Mouse (Mus musculus) thymus, adult 2 months (tissue): ENCODE data around the gene Sun1. TPM values are rescaled to one million over a fixed set of nuclear protein-coding genes. Genes with fewer than 3 reads are reported as not detected.

Experiments
- DNase-seq: peaks from one replicate; pipeline ENCODE4 v3.0.0; 2021
- H3K27ac ChIP-seq: fragments of 200-500 bp; 2 replicates; pipeline ENCODE4 v1.5.1; 2012; ENCODE audit warnings: low read length, control low read depth; ENCODE audit not compliant: control insufficient read depth, insufficient read depth
- H3K27me3 ChIP-seq: fragments of 200-500 bp; 2 replicates; pipeline ENCODE4 v1.6.1; 2012; ENCODE audit warnings: mild to moderate bottlenecking, low read length, moderate library complexity, mixed read lengths; ENCODE audit not compliant: control insufficient read depth, insufficient read depth
- H3K36me3 ChIP-seq: fragments of 200-500 bp; 2 replicates; pipeline ENCODE4 v1.6.1; 2012; ENCODE audit warnings: mild to moderate bottlenecking, low read length, moderate library complexity; ENCODE audit not compliant: control insufficient read depth, insufficient read depth
- H3K4me1 ChIP-seq: fragments of 200-500 bp; replicated peaks from 2 replicates; pipeline ENCODE4 v1.6.1; 2012; ENCODE audit warnings: low read length; ENCODE audit not compliant: control insufficient read depth, insufficient read depth
- H3K4me3 ChIP-seq: fragments of 200-500 bp; 2 replicates; pipeline ENCODE4 v1.5.1; 2012; ENCODE audit warnings: mild to moderate bottlenecking, low read length, control low read depth, moderate library complexity; ENCODE audit not compliant: control insufficient read depth, insufficient read depth
- CTCF ChIP-seq: fragments of 200-500 bp; IDR thresholded peaks from 2 replicates; pipeline ENCODE4 v1.5.1; 2012; ENCODE audit warnings: mild to moderate bottlenecking, control low read depth, low read length, moderate library complexity, borderline replicate concordance; ENCODE audit not compliant: control insufficient read depth, poor library complexity, insufficient read depth; ENCODE audit errors: extremely low read depth
- POLR2A ChIP-seq: fragments of 200-500 bp; IDR thresholded peaks from 2 replicates; pipeline ENCODE4 v1.6.1; 2012; ENCODE audit warnings: mild to moderate bottlenecking, low read length, control low read depth, moderate library complexity; ENCODE audit not compliant: control insufficient read depth, poor library complexity, insufficient read depth; ENCODE audit errors: extremely low read depth
- WGBS: fragments of 180-500 bp; shearing (Covaris S2); methylation state at CpG from one replicate; pipeline ENCODE4 v1.1.7; 2018; 5-methylcytosine and 5-hydroxymethylcytosine counted together
- polyA plus RNA-seq: library from polyadenylated mRNA; depleted of rRNA; stranded (reverse); fragments of >200 nt; gene quantifications from 2 replicates; pipeline ENCODE4 v1.2.3, GENCODE M21; 2012

The Sun1 gene
- polyA plus RNA-seq, 1 experiment = 36.3 TPM

- Histone ChIP-seq H3K4me3 (no peak overlapping the region), H3K27ac (no peak overlapping the region), H3K36me3 (no peaks in the 10 kb centered on the region), H3K4me1 (peaks cover 8% of the 10 kb centered on the region), H3K27me3 (no peaks in the 10 kb centered on the region)
- no peak for DNase-seq
- TF ChIP-seq CTCF = no peak
- no peak for TF ChIP-seq POLR2A
- 83% methylated on average over 14 of the region's 14 CpGs for WGBS
These were observed 85.9 kb downstream of the Sun1 start for GRCm38 (mm10) chr5:139286142-139286941.

GRCm38 (mm10) chr5:139287099-139287498 lies 86.7 kb downstream of the Sun1 start:
- no peaks in the 10 kb centered on the region for H3K27me3 ChIP-seq
- H3K4me1 ChIP-seq = peaks cover 8% of the 10 kb centered on the region
- DNase-seq = no peak
- H3K27ac ChIP-seq = no peak overlapping the region
- H3K36me3 ChIP-seq = no peaks in the 10 kb centered on the region
- TF ChIP-seq POLR2A (no peak), CTCF (no peak)
- no peak overlapping the region for H3K4me3 ChIP-seq
- WGBS = 44% methylated on average over 5 of the region's 5 CpGs

GRCm38 (mm10) chr5:139287787-139288186 lies 87.3 kb downstream of the Sun1 start:
- Histone ChIP-seq H3K4me3 (no peak overlapping the region), H3K27ac (no peak overlapping the region), H3K36me3 (no peaks in the 10 kb centered on the region), H3K4me1 (peaks cover 8% of the 10 kb centered on the region), H3K27me3 (no peaks in the 10 kb centered on the region)
- no peak for TF ChIP-seq CTCF
- no peak for TF ChIP-seq POLR2A
- no peak for DNase-seq
- 79% methylated on average over 4 of the region's 4 CpGs for WGBS

GRCm38 (mm10) chr5:139288591-139288990 lies 88.2 kb downstream of the Sun1 start:
- H3K4me3 ChIP-seq = no peak overlapping the region
- WGBS = 31% methylated on average over 4 of the region's 4 CpGs
- no peak overlapping the region for H3K27ac ChIP-seq
- H3K27me3 ChIP-seq = no peaks in the 10 kb centered on the region
- DNase-seq = no peak
- no peaks in the 10 kb centered on the region for H3K36me3 ChIP-seq
- no peak for TF ChIP-seq CTCF
- TF ChIP-seq POLR2A = no peak
- H3K4me1 ChIP-seq = peaks cover 8% of the 10 kb centered on the region

- TF ChIP-seq POLR2A (no peak), CTCF (no peak)
- Histone ChIP-seq H3K36me3 (no peaks in the 10 kb centered on the region), H3K27me3 (no peaks in the 10 kb centered on the region), H3K4me3 (no peak overlapping the region), H3K27ac (no peak overlapping the region), H3K4me1 (peaks cover 8% of the 10 kb centered on the region)
- DNase-seq = no peak
- WGBS = 86% methylated on average over 12 of the region's 12 CpGs
These were observed 90.2 kb downstream of the Sun1 start for GRCm38 (mm10) chr5:139290467-139291259.

- H3K36me3 ChIP-seq = no peaks in the 10 kb centered on the region
- TF ChIP-seq CTCF = no peak
- no peak for TF ChIP-seq POLR2A
These were observed 91.5 kb downstream of the Sun1 start for GRCm38 (mm10) chr5:139291811-139292560.

More at GRCm38 (mm10) chr5:139291811-139292560, 91.5 kb downstream of the Sun1 start:
- no peak overlapping the region for H3K4me3 ChIP-seq
- no peaks in the 10 kb centered on the region for H3K27me3 ChIP-seq
- peaks cover 8% of the 10 kb centered on the region for H3K4me1 ChIP-seq
- no peak for DNase-seq
- WGBS = 90% methylated on average over 6 of the region's 6 CpGs
- H3K27ac ChIP-seq = no peak overlapping the region
